In genomic region chr11:4894848-4895816, GRCm38 (mm10) we compare ENCODE assay signal across 8 mouse cellular contexts. TPM values are rescaled to one million over a fixed set of nuclear protein-coding genes. Genes with fewer than 3 reads are reported as not detected.
DNase-seq lines count a peak whose midpoint lies in the region; ATAC-seq lines count a peak whose summit lies in the region.

Thoc5 (plus strand) TSS chr11:4895320.

- H3K4me2 ChIP-seq in heart, embryonic 13.5 days: peak within 1 kb of the TSS; percentile 96
- peak within 1 kb of the TSS; percentile 92 for H3K4me2 ChIP-seq in liver, embryonic 12.5 days
- H3K4me2 ChIP-seq in stomach, embryonic 15.5 days: peak within 1 kb of the TSS; percentile 84

- WGBS in heart, embryonic 13.5 days: 3% methylated on average over 52 of the region's 52 CpGs
- 2% methylated on average over 52 of the region's 52 CpGs for WGBS in liver, embryonic 12.5 days (ENCODE audit: insufficient replicate concordance)
- 2% methylated on average over 52 of the region's 52 CpGs for WGBS in stomach, embryonic 15.5 days

- peak; percentile 97 for ATAC-seq in erythroid progenitor cell, adult 5-6 weeks (replicated peaks; ENCODE audit: low FRiP score, poor library complexity, severe bottlenecking)
- ATAC-seq in heart, embryonic 13.5 days (ENCODE audit: extremely low read depth, insufficient number of reproducible peaks, low FRiP score, low TSS enrichment): no peak; the same call in 1 of the 2 replicates
- ATAC-seq in liver, embryonic 12.5 days: peak; percentile 89
- peak; percentile 92 for ATAC-seq in stomach, embryonic 15.5 days (ENCODE audit: insufficient read depth, low FRiP score, low read depth)

- no peaks in the 10 kb centered on the region for H3K9me3 ChIP-seq in heart, embryonic 13.5 days
- H3K9me3 ChIP-seq in liver, embryonic 12.5 days (replicated peaks): no peaks in the 10 kb centered on the region
- no peaks in the 10 kb centered on the region for H3K9me3 ChIP-seq in stomach, embryonic 15.5 days

- H3K27ac ChIP-seq in heart, embryonic 13.5 days (replicated peaks): peak within 1 kb of the TSS; percentile 34
- peak within 1 kb of the TSS; percentile 78 for H3K27ac ChIP-seq in liver, embryonic 12.5 days
- H3K27ac ChIP-seq in stomach, embryonic 15.5 days: peak within 1 kb of the TSS; percentile 70; the same call in 1 of the 2 replicates

- H3K4me1 ChIP-seq in heart, embryonic 13.5 days: peaks cover 8% of the 10 kb centered on the region
- H3K4me1 ChIP-seq in liver, embryonic 12.5 days: peaks cover 16% of the 10 kb centered on the region
- H3K4me1 ChIP-seq in stomach, embryonic 15.5 days: peaks cover 5% of the 10 kb centered on the region

- peak; percentile 85 for DNase-seq in CD4-positive helper T cell, adult 2 months (ENCODE audit: low read depth, low spot score)
- DNase-seq in brain, embryonic 18.5 days (ENCODE audit: low read depth, low spot score): peak; percentile 69
- DNase-seq in kidney, postnatal 10 days: peak; percentile 89
- DNase-seq in natural killer cell, adult 2 months (ENCODE audit: low spot score in 2 of 2): peak; percentile 80 to 81

- peak within 1 kb of the TSS; percentile 90 for H3K9ac ChIP-seq in heart, embryonic 13.5 days
- H3K9ac ChIP-seq in liver, embryonic 12.5 days: peak within 1 kb of the TSS; percentile 81
- H3K9ac ChIP-seq in stomach, embryonic 15.5 days: peak within 1 kb of the TSS; percentile 56

- H3K36me3 ChIP-seq in heart, embryonic 13.5 days: peaks cover 31% of the 10 kb centered on the region
- peaks cover 26% of the 10 kb centered on the region for H3K36me3 ChIP-seq in liver, embryonic 12.5 days
- 0 out of 2 replicates have a peak, but pooled peaks cover 3% of the 10 kb centered on the region for H3K36me3 ChIP-seq in stomach, embryonic 15.5 days

- H3K27me3 ChIP-seq in heart, embryonic 13.5 days (replicated peaks): no peaks in the 10 kb centered on the region
- H3K27me3 ChIP-seq in liver, embryonic 12.5 days (replicated peaks): no peaks in the 10 kb centered on the region
- H3K27me3 ChIP-seq in stomach, embryonic 15.5 days (replicated peaks): no peaks in the 10 kb centered on the region

- H3K4me3 ChIP-seq in heart, embryonic 13.5 days: peak within 1 kb of the TSS; percentile 87
- peak within 1 kb of the TSS; percentile 94 for H3K4me3 ChIP-seq in liver, embryonic 12.5 days
- H3K4me3 ChIP-seq in stomach, embryonic 15.5 days (replicated peaks): peak within 1 kb of the TSS; percentile 63

RNA-seq across cellular contexts. Expression of gene Thoc5, which starts in this region (rescaled TPM):
- total RNA-seq in erythroid progenitor cell, adult 5-6 weeks (2015; ENCODE audit: low replicate concordance): 3.6 and 4.6 TPM in 2 replicates
- total RNA-seq in erythroid progenitor cell, adult 5-6 weeks (2017; ENCODE audit: low replicate concordance): 8.3 and 12.7 TPM in 2 replicates
- polyA plus RNA-seq in heart, embryonic 13.5 days (2015; fragmentation: Nextera tagmentation; extraction: Ambion mirVana): 23.3 and 24.4 TPM in 2 replicates
- polyA plus RNA-seq in liver, embryonic 12.5 days (2016; fragmentation: Nextera tagmentation; extraction: Ambion mirVana): 27.8 and 28.1 TPM in 2 replicates
- polyA plus RNA-seq in stomach, embryonic 15.5 days (2015; fragmentation: Nextera tagmentation; extraction: Ambion mirVana): 30.4 and 31.9 TPM in 2 replicates
